Mouse (Mus musculus) limb, embryonic 10.5 days (tissue): ENCODE data around the gene Ldha. TPM values are rescaled to one million over a fixed set of nuclear protein-coding genes. Genes with fewer than 3 reads are reported as not detected.
A peak's percentile ranks its signal among the peaks of the same experiment; 100 is the strongest.
"Not testable (repeated sequence)": the region's sequence is repeated elsewhere in the genome, so short reads cannot be mapped to it uniquely, and the experiment has no call there.

Experiments used
- DNase-seq: peaks from one replicate; pipeline ENCODE4 v3.0.0-alpha.2; 2017; ENCODE audit warnings: low spot score
- H3K27ac ChIP-seq: fragments of 300-500 bp; sonication (generic); 2 replicates; pipeline ENCODE4 v1.5.1; 2016; ENCODE audit warnings: mild to moderate bottlenecking
- H3K27me3 ChIP-seq: fragments of 300-500 bp; sonication (generic); 2 replicates; pipeline ENCODE4 v1.6.1; 2016; ENCODE audit warnings: low read depth, mild to moderate bottlenecking; ENCODE audit not compliant: poor library complexity, severe bottlenecking
- H3K36me3 ChIP-seq: fragments of 300-500 bp; sonication (generic); 2 replicates; pipeline ENCODE4 v1.6.1; 2016; ENCODE audit warnings: mild to moderate bottlenecking, moderate library complexity
- H3K4me1 ChIP-seq: fragments of 300-500 bp; sonication (generic); 2 replicates; pipeline ENCODE4 v1.6.1; 2016
- H3K4me3 ChIP-seq: fragments of 300-500 bp; sonication (generic); 2 replicates; pipeline ENCODE4 v1.5.1; 2016; ENCODE audit warnings: mild to moderate bottlenecking, moderate library complexity
- H3K9me3 ChIP-seq: fragments of 300-500 bp; sonication (generic); replicated peaks from 2 replicates; pipeline ENCODE4 v1.6.1; 2016; ENCODE audit warnings: mild to moderate bottlenecking
- WGBS: fragments of 180-500 bp; shearing (Covaris S2); methylation state at CpG from one replicate; pipeline ENCODE4 v1.1.7; 2016; 5-methylcytosine and 5-hydroxymethylcytosine counted together
- polyA plus RNA-seq: library from polyadenylated mRNA; unstranded; fragments of >200 nt; fragmentation: Nextera tagmentation; extraction: Ambion mirVana; gene quantifications from 2 replicates; pipeline ENCODE4 v1.2.1, GENCODE M21; 2016

Gene Ldha
- 2,714 and 3,443 TPM in 2 replicates for polyA plus RNA-seq

- no peak within 1 kb of the TSS for H3K27ac ChIP-seq
- 10% methylated on average over 6 of the region's 6 CpGs for WGBS
Observed at GRCm38 (mm10) chr7:46840787-46841525, at the start of gene Ldha. Ldha (plus strand) TSS chr7:46841475.

GRCm38 (mm10) chr7:46793871-46794270 lies 47.4 kb upstream of the Ldha start:
- H3K9me3 ChIP-seq: no peaks in the 10 kb centered on the region
- H3K36me3 ChIP-seq: peaks cover 15% of the 10 kb centered on the region
- H3K4me3 ChIP-seq: no peak overlapping the region
- WGBS: 90% methylated on average over 4 of the region's 4 CpGs
- no peak for DNase-seq
- H3K27ac ChIP-seq: no peak overlapping the region
- H3K27me3 ChIP-seq: no peaks in the 10 kb centered on the region
- H3K4me1 ChIP-seq: peaks cover 18% of the 10 kb centered on the region

More at GRCm38 (mm10) chr7:46840787-46841525, at the start of gene Ldha:
- H3K4me3 ChIP-seq: no peak within 1 kb of the TSS
- peaks cover 30% of the 10 kb centered on the region for H3K4me1 ChIP-seq
- no peak for DNase-seq
- H3K36me3 ChIP-seq: no peaks in the 10 kb centered on the region
- peaks cover 36% of the 10 kb centered on the region for H3K27me3 ChIP-seq
- no peaks in the 10 kb centered on the region for H3K9me3 ChIP-seq

DNA sequence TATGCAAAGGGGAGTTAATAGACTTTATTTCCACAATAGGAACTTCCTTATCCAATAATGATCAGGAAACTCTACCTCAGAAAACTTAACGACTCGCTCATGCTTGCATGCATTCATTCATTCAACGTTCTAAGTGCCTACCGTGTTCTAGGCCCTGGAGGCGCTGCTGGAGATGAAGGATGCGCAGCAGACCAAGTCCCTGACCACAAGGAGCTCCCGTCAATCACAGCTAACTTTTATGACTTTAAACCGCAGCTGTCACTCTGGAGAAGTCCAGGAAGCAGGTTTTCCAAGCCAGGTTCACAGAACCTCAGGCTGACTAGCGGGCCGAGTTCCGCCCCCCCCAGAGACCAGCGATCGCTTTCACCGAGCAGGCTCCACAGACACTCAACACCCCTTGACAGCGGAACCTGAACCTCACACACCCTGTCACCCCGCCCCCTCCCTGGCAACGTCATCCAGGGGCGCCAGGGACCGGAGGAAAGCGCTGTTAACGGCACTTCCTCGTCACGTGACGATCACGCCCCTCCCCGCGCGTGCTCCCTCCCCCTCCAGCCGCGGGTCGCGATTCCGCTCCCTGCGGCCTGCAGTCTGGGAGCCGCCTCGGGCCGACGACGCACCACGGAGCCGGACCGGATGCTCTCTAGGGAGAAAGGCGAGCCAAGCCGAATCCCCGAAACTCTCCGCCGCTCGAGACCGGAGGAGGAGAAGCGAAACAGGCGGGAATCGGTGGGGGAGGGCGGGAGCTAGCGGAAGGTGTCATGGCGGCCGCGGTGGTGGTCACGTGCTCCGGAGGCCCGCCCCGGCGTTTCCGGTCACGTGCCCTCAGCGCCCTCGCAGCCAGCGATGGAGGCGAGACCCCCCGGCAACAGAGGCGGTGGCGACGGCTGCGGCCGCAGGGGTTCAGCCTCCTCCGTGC lies 45.7 kb upstream of the Ldha start, which contains the start of the genes Hps5 and Gtf2h1:
TSS of gene Hps5 (minus strand) at position 778 of the 919 bp plus-strand sequence.
TSS of gene Gtf2h1 (plus strand) at position 817 of the 919 bp plus-strand sequence.
- no peaks in the 10 kb centered on the region for H3K9me3 ChIP-seq
- peaks cover 18% of the 10 kb centered on the region for H3K4me1 ChIP-seq
- peaks cover 26% of the 10 kb centered on the region for H3K36me3 ChIP-seq
- no peaks in the 10 kb centered on the region for H3K27me3 ChIP-seq
- WGBS: under 1% methylated on average over 75 of the region's 75 CpGs
- H3K4me3 ChIP-seq: peak within 1 kb of the TSS; percentile 83
- H3K27ac ChIP-seq: peak within 1 kb of the TSS; percentile 100
- DNase-seq: peak; percentile 99

- H3K4me1 ChIP-seq: peaks cover 18% of the 10 kb centered on the region
- H3K27ac ChIP-seq: peak overlapping the region; percentile 100
- DNase-seq: no peak
- peaks cover 32% of the 10 kb centered on the region for H3K36me3 ChIP-seq
- no peaks in the 10 kb centered on the region for H3K9me3 ChIP-seq
- H3K27me3 ChIP-seq: no peaks in the 10 kb centered on the region
- peak overlapping the region; percentile 83 for H3K4me3 ChIP-seq
- under 1% methylated on average over 31 of the region's 31 CpGs for WGBS
Observed at GRCm38 (mm10) chr7:46796206-46796679, 45.0 kb upstream of the Ldha start.

GRCm38 (mm10) chr7:46796779-46797178 lies 44.5 kb upstream of the Ldha start:
- Histone ChIP-seq H3K27ac (no peak overlapping the region), H3K4me1 (peaks cover 18% of the 10 kb centered on the region), H3K27me3 (no peaks in the 10 kb centered on the region), H3K36me3 (peaks cover 37% of the 10 kb centered on the region), H3K4me3 (peak overlapping the region; percentile 83), H3K9me3 (no peaks in the 10 kb centered on the region)
- DNase-seq: no peak
- WGBS: 62% methylated on average over 6 of the region's 6 CpGs

DNA sequence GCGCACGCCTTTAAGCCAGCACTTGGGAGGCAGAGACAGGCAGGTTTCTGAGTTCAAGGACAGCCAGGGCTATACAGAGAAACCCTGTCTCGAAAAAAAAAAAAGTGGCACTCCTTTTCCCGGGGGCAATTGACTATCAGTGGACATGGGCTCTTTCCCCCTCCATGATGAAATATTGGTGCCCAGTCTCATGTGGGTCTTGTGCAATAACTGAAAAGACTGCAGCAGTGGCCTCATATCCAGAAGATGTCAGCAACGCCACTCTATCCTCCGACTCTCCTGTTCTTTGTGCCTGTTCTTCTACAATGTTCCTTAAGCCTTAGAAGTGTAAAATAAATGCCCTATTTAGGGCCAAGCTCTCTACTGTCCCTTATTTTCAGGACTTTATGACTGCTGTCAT lies 30.9 kb upstream of the Ldha start:
- DNase-seq: no peak
- Histone ChIP-seq H3K4me1 (no peaks in the 10 kb centered on the region), H3K27ac (no peak overlapping the region), H3K9me3 (no peaks in the 10 kb centered on the region), H3K36me3 (peaks cover 98% of the 10 kb centered on the region), H3K27me3 (no peaks in the 10 kb centered on the region), H3K4me3 (no peak overlapping the region)
- 95% methylated on average over 6 of the region's 6 CpGs for WGBS

- H3K9me3 ChIP-seq: no peaks in the 10 kb centered on the region
- H3K27me3 ChIP-seq: no peaks in the 10 kb centered on the region
- no peak for DNase-seq
- no peak overlapping the region for H3K27ac ChIP-seq
- H3K4me3 ChIP-seq: no peak overlapping the region
- H3K36me3 ChIP-seq: peaks cover 98% of the 10 kb centered on the region
- 92% methylated on average over 4 of the region's 4 CpGs for WGBS
- H3K4me1 ChIP-seq: no peaks in the 10 kb centered on the region
Observed at GRCm38 (mm10) chr7:46814012-46814411, 27.3 kb upstream of the Ldha start.

- not testable (repeated sequence) for H3K9me3 ChIP-seq
- WGBS: 95% methylated on average over 15 of the region's 15 CpGs
Observed at GRCm38 (mm10) chr7:46820876-46821632, 20.2 kb upstream of the Ldha start.

GRCm38 (mm10) chr7:46827046-46827802 lies 14.1 kb upstream of the Ldha start:
- 85% methylated on average over 20 of the region's 20 CpGs for WGBS
- no peak overlapping the region for H3K4me3 ChIP-seq
- no peaks in the 10 kb centered on the region for H3K27me3 ChIP-seq
- H3K36me3 ChIP-seq: peaks cover 20% of the 10 kb centered on the region
- H3K27ac ChIP-seq: no peak overlapping the region
- peaks cover 8% of the 10 kb centered on the region for H3K4me1 ChIP-seq
- no peak for DNase-seq
- H3K9me3 ChIP-seq: no peaks in the 10 kb centered on the region

More at GRCm38 (mm10) chr7:46820876-46821632, 20.2 kb upstream of the Ldha start:
- not testable (repeated sequence) for DNase-seq, H3K27ac ChIP-seq, H3K27me3 ChIP-seq, H3K4me3 ChIP-seq, H3K4me1 ChIP-seq
- peaks cover 74% of the 10 kb centered on the region for H3K36me3 ChIP-seq

GRCm38 (mm10) chr7:46827803-46828184 lies 13.5 kb upstream of the Ldha start:
- Histone ChIP-seq H3K27me3 (no peaks in the 10 kb centered on the region), H3K4me3 (no peak overlapping the region), H3K27ac (no peak overlapping the region), H3K9me3 (no peaks in the 10 kb centered on the region), H3K4me1 (peaks cover 8% of the 10 kb centered on the region), H3K36me3 (peaks cover 15% of the 10 kb centered on the region)
- DNase-seq: no peak
- 89% methylated on average over 2 of the region's 2 CpGs for WGBS

- Histone ChIP-seq H3K27me3 (no peaks in the 10 kb centered on the region), H3K4me3 (no peak overlapping the region), H3K4me1 (peaks cover 8% of the 10 kb centered on the region), H3K27ac (no peak overlapping the region), H3K9me3 (no peaks in the 10 kb centered on the region), H3K36me3 (no peaks in the 10 kb centered on the region)
- DNase-seq: no peak
- WGBS: 90% methylated on average over 12 of the region's 12 CpGs
Observed at GRCm38 (mm10) chr7:46829911-46830310, 11.4 kb upstream of the Ldha start.
